11 mouse cellular contexts compared by ENCODE assay signal in genomic region chr11:117027681-117028080, GRCm38 (mm10).
DNase-seq lines count a peak whose midpoint lies in the region; ATAC-seq and TF ChIP-seq lines count a peak whose summit lies in the region.
"Had no signal": no experiment of that assay in that cellular context is flagged by ENCODE, and none has a peak within 500 bp of the region (broad histone marks: within the 10 kb centered on the region; RNA-seq: fewer than 3 reads in every experiment).

No protein-coding gene starts in this region.

- no peaks in the 10 kb centered on the region for H3K27me3 ChIP-seq in midbrain, embryonic 14.5 days (ENCODE audit: control insufficient read depth, insufficient read depth, low read length)
- no peaks in the 10 kb centered on the region for H3K27me3 ChIP-seq in midbrain, postnatal 0 days (ENCODE audit: insufficient read depth, low read length)
- H3K27me3 ChIP-seq in hindbrain, embryonic 13.5 days: 0 out of 2 replicates have a peak, but pooled peaks cover 3% of the 10 kb centered on the region
- no peaks in the 10 kb centered on the region for H3K27me3 ChIP-seq in cerebellum, adult 2 months (ENCODE audit: control insufficient read depth, insufficient read depth, low read length)

- no peak overlapping the region for H3K9ac ChIP-seq in midbrain, embryonic 14.5 days (replicated peaks; ENCODE audit: low read length)
- no peak overlapping the region for H3K9ac ChIP-seq in midbrain, postnatal 0 days (replicated peaks; ENCODE audit: low read length, poor library complexity, severe bottlenecking)
- 0 out of 2 replicates have a peak overlapping the region, but pooled peaks have one; percentile 53 for H3K9ac ChIP-seq in hindbrain, embryonic 13.5 days
- H3K9ac ChIP-seq: midbrain, embryonic 12.5 days had no signal

- H3K36me3 ChIP-seq in midbrain, embryonic 14.5 days (ENCODE audit: control insufficient read depth, insufficient read depth, low read length): no peaks in the 10 kb centered on the region
- H3K36me3 ChIP-seq in midbrain, postnatal 0 days (ENCODE audit: insufficient read depth, low read length): no peaks in the 10 kb centered on the region
- no peaks in the 10 kb centered on the region for H3K36me3 ChIP-seq in hindbrain, embryonic 13.5 days
- H3K36me3 ChIP-seq: midbrain, embryonic 12.5 days had no signal

- WGBS in midbrain, embryonic 14.5 days: 65% methylated on average over 10 of the region's 10 CpGs
- WGBS in midbrain, postnatal 0 days: 62% methylated on average over 10 of the region's 10 CpGs
- 64% methylated on average over 10 of the region's 10 CpGs for WGBS in hindbrain, embryonic 13.5 days
- 73% methylated on average over 10 of the region's 10 CpGs for WGBS in cerebellum, adult 2 months

- TF ChIP-seq POLR2A in cerebellum, adult 2 months (IDR thresholded peaks at IDR 0.05; ENCODE audit: borderline replicate concordance, insufficient read depth, low read length): no peak

- DNase-seq in midbrain, embryonic 14.5 days: no peak
- no peak for DNase-seq in midbrain, postnatal 0 days (ENCODE audit: low spot score)
- DNase-seq in brain, adult 2 months (ENCODE audit: low read depth, low spot score): peak; percentile 49
- DNase-seq in thymus, postnatal 10 days (ENCODE audit: low spot score in 2 of 2): peak; percentile 25 to 33
- DNase-seq in cerebellum, adult 2 months: no peak
- DNase-seq in ovary, adult 18-20 months (ENCODE audit: low spot score): no peak
- DNase-seq: cerebellum, postnatal 14 days; right cerebral cortex, postnatal 25 days had no signal

- H3K4me3 ChIP-seq in midbrain, embryonic 14.5 days (replicated peaks; ENCODE audit: low read depth, low read length): no peak overlapping the region
- H3K4me3 ChIP-seq in midbrain, postnatal 0 days (ENCODE audit: low read depth, low read length): no peak overlapping the region
- no peak overlapping the region for H3K4me3 ChIP-seq in hindbrain, embryonic 13.5 days
- no peak overlapping the region for H3K4me3 ChIP-seq in cerebellum, adult 2 months (replicated peaks; ENCODE audit: insufficient read depth, low read depth, low read length)
- H3K4me3 ChIP-seq: midbrain, embryonic 12.5 days had no signal

- no peak overlapping the region for H3K4me2 ChIP-seq in midbrain, embryonic 14.5 days (ENCODE audit: low read length)
- no peak overlapping the region for H3K4me2 ChIP-seq in midbrain, postnatal 0 days (ENCODE audit: low read depth, low read length, poor library complexity, severe bottlenecking)
- H3K4me2 ChIP-seq in hindbrain, embryonic 13.5 days: no peak overlapping the region
- H3K4me2 ChIP-seq: midbrain, embryonic 12.5 days had no signal

- TF ChIP-seq CTCF in midbrain, postnatal 0 days (IDR thresholded peaks at IDR 0.05): no peak
- no peak for TF ChIP-seq CTCF in cerebellum, adult 2 months (IDR thresholded peaks at IDR 0.05; ENCODE audit: borderline replicate concordance, insufficient read depth, low read depth, low read length)

- H3K27ac ChIP-seq in midbrain, embryonic 14.5 days (replicated peaks; ENCODE audit: low read depth, low read length): 0 out of 2 replicates have a peak overlapping the region, but pooled peaks have one; percentile 66
- H3K27ac ChIP-seq in midbrain, postnatal 0 days (ENCODE audit: low read depth, low read length): no peak overlapping the region
- peak overlapping the region; percentile 83 for H3K27ac ChIP-seq in hindbrain, embryonic 13.5 days
- H3K27ac ChIP-seq in cerebellum, adult 2 months (ENCODE audit: insufficient read depth, low read length): no peak overlapping the region

- H3K4me1 ChIP-seq in midbrain, embryonic 14.5 days (ENCODE audit: control insufficient read depth, insufficient read depth, low read length): peaks cover 28% of the 10 kb centered on the region
- 0 out of 2 replicates have a peak, but pooled peaks cover 11% of the 10 kb centered on the region for H3K4me1 ChIP-seq in midbrain, postnatal 0 days (ENCODE audit: insufficient read depth, low read length)
- H3K4me1 ChIP-seq in hindbrain, embryonic 13.5 days (replicated peaks): peaks cover 47% of the 10 kb centered on the region
- H3K4me1 ChIP-seq in cerebellum, adult 2 months (ENCODE audit: control insufficient read depth, insufficient read depth, low read length): no peaks in the 10 kb centered on the region

- no peak for ATAC-seq in midbrain, embryonic 14.5 days (ENCODE audit: low FRiP score, low TSS enrichment)
- no peak for ATAC-seq in midbrain, postnatal 0 days (ENCODE audit: low FRiP score)
- no peak for ATAC-seq in hindbrain, embryonic 13.5 days (ENCODE audit: low FRiP score)
- ATAC-seq: activated CD4-positive, CD25-positive, alpha-beta regulatory T cell, adult 4 months had no signal

- no peaks in the 10 kb centered on the region for H3K9me3 ChIP-seq in midbrain, embryonic 14.5 days (ENCODE audit: control insufficient read depth, low read length)
- no peaks in the 10 kb centered on the region for H3K9me3 ChIP-seq in midbrain, postnatal 0 days (ENCODE audit: low read length)
- peaks cover 4% of the 10 kb centered on the region; the same call in 1 of the 2 replicates for H3K9me3 ChIP-seq in hindbrain, embryonic 13.5 days

Comparison
In these comparisons a context has a peak if more than half of its experiments do, and no peak if none do; other contexts are left out.
1. H3K27ac ChIP-seq: peak in midbrain, embryonic 14.5 days (single experiment) and hindbrain, embryonic 13.5 days (single experiment); none in midbrain, postnatal 0 days (single experiment) and cerebellum, adult 2 months (single experiment).
2. DNase-seq: peak in brain, adult 2 months (single experiment) and thymus, postnatal 10 days (2 of 2); none in midbrain, embryonic 14.5 days (single experiment), midbrain, postnatal 0 days (single experiment), cerebellum, adult 2 months (0 of 2) and ovary, adult 18-20 months (single experiment).